Mouse (Mus musculus) thymus, adult 2 months (tissue): ENCODE data around the gene Lhcgr.

ENCODE experiments used
- CTCF ChIP-seq: fragments of 200-500 bp; IDR thresholded peaks from 2 replicates; pipeline ENCODE4 v1.5.1; 2012; ENCODE audit warnings: mild to moderate bottlenecking, control low read depth, low read length, moderate library complexity, borderline replicate concordance; ENCODE audit not compliant: control insufficient read depth, poor library complexity, insufficient read depth; ENCODE audit errors: extremely low read depth
- POLR2A ChIP-seq: fragments of 200-500 bp; IDR thresholded peaks from 2 replicates; pipeline ENCODE4 v1.6.1; 2012; ENCODE audit warnings: mild to moderate bottlenecking, low read length, control low read depth, moderate library complexity; ENCODE audit not compliant: control insufficient read depth, poor library complexity, insufficient read depth; ENCODE audit errors: extremely low read depth

DNA sequence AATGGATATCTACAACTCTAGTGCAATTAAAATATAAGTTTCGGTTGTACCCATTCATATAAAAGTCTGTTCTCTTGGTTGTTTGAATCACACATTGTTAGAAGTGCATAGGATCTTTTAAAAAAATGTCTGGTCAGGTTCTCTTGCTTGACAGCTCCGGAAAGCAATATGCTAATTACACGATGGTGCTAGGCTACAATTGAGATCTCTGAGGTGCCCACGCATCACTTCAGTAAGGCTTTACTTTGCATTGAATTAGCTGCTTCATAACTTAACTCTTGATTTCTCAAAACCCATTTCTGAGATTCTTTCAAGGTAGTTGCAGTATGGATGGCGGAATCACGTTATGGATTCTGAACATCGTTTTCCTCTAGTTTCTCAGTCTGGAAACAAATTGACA is 21.7 kb downstream of the Lhcgr start:
- TF ChIP-seq CTCF, result no peak
- TF ChIP-seq POLR2A, result no peak
